Mouse (Mus musculus) cerebellum, adult 2 months (tissue): ENCODE measurements at regions not wholly inside any gene's neighbourhood (a gene's known extent, or its start where the extent isn't known, plus 50 kb on each side); places are given as distances from the start of the nearest gene placed in this dataset.
A peak's percentile ranks its signal among the peaks of the same experiment; 100 is the strongest.

ENCODE experiments used
- DNase-seq, 2 experiments: peaks; one replicate each; pipeline ENCODE4 v3.0.0; 2021
- H3K27ac ChIP-seq: fragments of 200-500 bp; 2 replicates; pipeline ENCODE4 v1.5.1; 2012; ENCODE audit warnings: low read length, control low read depth, inconsistent platforms; ENCODE audit not compliant: insufficient read depth
- H3K27me3 ChIP-seq: fragments of 200-500 bp; 2 replicates; pipeline ENCODE4 v1.6.1; 2012; ENCODE audit warnings: inconsistent platforms, mild to moderate bottlenecking, low read length, moderate library complexity; ENCODE audit not compliant: control insufficient read depth, insufficient read depth
- H3K4me1 ChIP-seq: fragments of 200-500 bp; 2 replicates; pipeline ENCODE4 v1.6.1; 2011; ENCODE audit warnings: low read length; ENCODE audit not compliant: control insufficient read depth, insufficient read depth
- H3K4me3 ChIP-seq: fragments of 200-500 bp; replicated peaks from 2 replicates; pipeline ENCODE3; 2011; ENCODE audit warnings: mild to moderate bottlenecking, low read depth, low read length, control low read depth; ENCODE audit not compliant: insufficient read depth
- CTCF ChIP-seq: fragments of 200-500 bp; IDR thresholded peaks from 2 replicates; pipeline ENCODE4 v1.5.1; 2011; ENCODE audit warnings: low read depth, mild to moderate bottlenecking, control low read depth, low read length, moderate library complexity, borderline replicate concordance; ENCODE audit not compliant: insufficient read depth
- POLR2A ChIP-seq: fragments of 200-500 bp; IDR thresholded peaks from 2 replicates; pipeline ENCODE4 v1.6.1; 2011; ENCODE audit warnings: low read length, control low read depth, borderline replicate concordance; ENCODE audit not compliant: insufficient read depth
- WGBS: fragments of 180-500 bp; shearing (Covaris S2); methylation state at CpG from one replicate; pipeline ENCODE4 v1.1.7; 2018; 5-methylcytosine and 5-hydroxymethylcytosine counted together

- peaks cover 2% of the 10 kb centered on the region; the same call in 1 of the 2 replicates for H3K4me1 ChIP-seq
- H3K27ac ChIP-seq = no peak overlapping the region
- no peaks in the 10 kb centered on the region for H3K27me3 ChIP-seq
- no peak for TF ChIP-seq CTCF
- TF ChIP-seq POLR2A = no peak
- no peak overlapping the region for H3K4me3 ChIP-seq
- WGBS = 69% methylated on average over 4 of the region's 4 CpGs
- DNase-seq = peak in 1 of 2 experiments; percentile 44
Observed at GRCm38 (mm10) chr13:83824926-83825325, 321.1 kb downstream of the Mef2c start.

- no peak overlapping the region for H3K27ac ChIP-seq
- no peaks in the 10 kb centered on the region for H3K27me3 ChIP-seq
- TF ChIP-seq POLR2A (no peak), CTCF (no peak)
- WGBS = 64% methylated on average over 4 of the region's 4 CpGs
- H3K4me3 ChIP-seq = no peak overlapping the region
- DNase-seq = no peak
- H3K4me1 ChIP-seq = no peaks in the 10 kb centered on the region
Observed at GRCm38 (mm10) chr13:83826841-83827463, 323.1 kb downstream of the Mef2c start.

GRCm38 (mm10) chr13:83865932-83866685 lies 356.0 kb upstream of the Tmem161b start:
- Histone ChIP-seq H3K27me3 (no peaks in the 10 kb centered on the region), H3K27ac (no peak overlapping the region; the same call in 1 of the 2 replicates), H3K4me3 (no peak overlapping the region), H3K4me1 (peaks cover 6% of the 10 kb centered on the region; the same call in 1 of the 2 replicates)
- peak; percentile 23 to 49 for DNase-seq
- 28% methylated on average over 6 of the region's 6 CpGs for WGBS
- TF ChIP-seq CTCF = no peak
- TF ChIP-seq POLR2A = no peak

- Histone ChIP-seq H3K27ac (no peak overlapping the region; the same call in 1 of the 2 replicates), H3K4me3 (no peak overlapping the region), H3K27me3 (no peaks in the 10 kb centered on the region), H3K4me1 (peaks cover 6% of the 10 kb centered on the region; the same call in 1 of the 2 replicates)
- DNase-seq = peak in 1 of 2 experiments; percentile 36
- 26% methylated on average over 1 of the region's 1 CpGs for WGBS
- TF ChIP-seq CTCF = no peak
- no peak for TF ChIP-seq POLR2A
Observed at GRCm38 (mm10) chr13:83867211-83867610, 354.9 kb upstream of the Tmem161b start.

GRCm38 (mm10) chr13:83867831-83868473 lies 354.1 kb upstream of the Tmem161b start:
- H3K27me3 ChIP-seq = no peaks in the 10 kb centered on the region
- DNase-seq = peak; percentile 29 to 45
- H3K4me3 ChIP-seq = peak overlapping the region; percentile 5
- TF ChIP-seq POLR2A = no peak
- TF ChIP-seq CTCF = no peak
- H3K4me1 ChIP-seq = peaks cover 9% of the 10 kb centered on the region; the same call in 1 of the 2 replicates
- H3K27ac ChIP-seq = peak overlapping the region; percentile 19; the same call in 1 of the 2 replicates
- 30% methylated on average over 4 of the region's 4 CpGs for WGBS

- Histone ChIP-seq H3K4me1 (peaks cover 11% of the 10 kb centered on the region; the same call in 1 of the 2 replicates), H3K27me3 (no peaks in the 10 kb centered on the region), H3K27ac (peak overlapping the region; percentile 90), H3K4me3 (peak overlapping the region; percentile 26)
- no peak for TF ChIP-seq CTCF
- no peak for TF ChIP-seq POLR2A
- peak; percentile 60 to 72 for DNase-seq
- 12% methylated on average over 4 of the region's 4 CpGs for WGBS
Observed at GRCm38 (mm10) chr13:83868922-83869321, 353.2 kb upstream of the Tmem161b start.

GRCm38 (mm10) chr13:83872143-83872819 lies 349.8 kb upstream of the Tmem161b start:
- 68% methylated on average over 3 of the region's 3 CpGs for WGBS
- DNase-seq = no peak
- H3K4me3 ChIP-seq = no peak overlapping the region
- H3K4me1 ChIP-seq = peaks cover 4% of the 10 kb centered on the region; the same call in 1 of the 2 replicates
- no peak overlapping the region for H3K27ac ChIP-seq
- no peak for TF ChIP-seq CTCF
- no peak for TF ChIP-seq POLR2A
- H3K27me3 ChIP-seq = no peaks in the 10 kb centered on the region
